In the genomic region with DNA sequence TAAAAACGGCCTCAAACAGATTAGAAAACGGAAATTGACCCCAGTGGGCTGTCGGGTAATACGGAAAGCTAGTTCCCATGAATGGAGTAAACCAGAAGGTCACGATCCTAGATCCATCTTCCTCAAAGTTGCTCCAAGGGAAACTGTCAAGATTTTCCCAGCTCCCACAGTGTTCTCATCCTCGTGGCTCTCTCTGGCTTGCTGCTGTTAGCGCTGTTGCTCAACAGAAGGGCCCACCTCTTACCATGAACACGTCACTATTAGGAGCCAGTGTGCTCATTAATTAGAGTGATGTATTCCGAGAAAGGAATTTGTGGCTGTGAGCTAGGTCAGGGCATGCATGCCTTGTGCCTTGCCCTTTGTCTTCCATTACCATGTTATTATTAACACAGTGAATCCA, we compare ENCODE assay signal across 34 mouse cellular contexts.
DNase-seq lines count a peak whose midpoint lies in the region; ATAC-seq and TF ChIP-seq lines count a peak whose summit lies in the region.
"Had no signal": no experiment of that assay in that cellular context is flagged by ENCODE, and none has a peak within 500 bp of the region (broad histone marks: within the 10 kb centered on the region; RNA-seq: fewer than 3 reads in every experiment).

No protein-coding gene starts in this region.

- peak; percentile 24 for DNase-seq in lung, embryonic 14.5 days
- DNase-seq in lung, adult 2 months: no peak
- DNase-seq in retina, postnatal 1 day: peak; percentile 23
- no peak for DNase-seq in retina, embryonic 14.5 days (ENCODE audit: low spot score)
- DNase-seq in mesoderm, embryonic 11.5 days (ENCODE audit: low read depth, low spot score): peak; percentile 23
- DNase-seq in ovary, postnatal 14 days (ENCODE audit: low spot score): no peak
- DNase-seq in heart, postnatal 4 days: no peak
- DNase-seq: adrenal gland, adult 2 months; adrenal gland, postnatal 36 days; cerebellum, adult 18-20 months; cerebellum, postnatal 14 days; heart, adult 2 months; heart, postnatal 14 days; kidney, adult 9 months; kidney, postnatal 10 days; layer of hippocampus, postnatal 36 days; liver, embryonic 13.5 days; lung, adult 18-20 months; spleen, adult 18-20 months; thymus, adult 2 months; thymus, postnatal 36 days had no signal

- H3K36me3 ChIP-seq in lung, embryonic 14.5 days (ENCODE audit: insufficient read depth): 0 out of 2 replicates have a peak, but pooled peaks cover 6% of the 10 kb centered on the region
- H3K36me3 ChIP-seq in hindbrain, embryonic 12.5 days: peaks cover 23% of the 10 kb centered on the region

- 36% methylated on average over 9 of the region's 9 CpGs for WGBS in lung, embryonic 14.5 days
- 51% methylated on average over 9 of the region's 9 CpGs for WGBS in lung, adult 2 months
- WGBS in hindbrain, embryonic 12.5 days: 48% methylated on average over 9 of the region's 9 CpGs

- no peaks in the 10 kb centered on the region; the same call in 1 of the 2 replicates for H3K4me1 ChIP-seq in lung, embryonic 14.5 days (ENCODE audit: insufficient read depth)
- H3K4me1 ChIP-seq in lung, adult 2 months (ENCODE audit: control insufficient read depth, insufficient read depth, low read length): no peaks in the 10 kb centered on the region
- H3K4me1 ChIP-seq in hindbrain, embryonic 12.5 days: 0 out of 2 replicates have a peak, but pooled peaks cover 4% of the 10 kb centered on the region
- H3K4me1 ChIP-seq: embryonic facial prominence, embryonic 13.5 days; liver, embryonic 13.5 days; neural tube, embryonic 13.5 days had no signal

- peaks cover 5% of the 10 kb centered on the region; the same call in 1 of the 2 replicates for H3K9me3 ChIP-seq in lung, embryonic 14.5 days (ENCODE audit: low read depth, low read length)
- H3K9me3 ChIP-seq in hindbrain, embryonic 12.5 days (replicated peaks): peaks cover 25% of the 10 kb centered on the region
- H3K9me3 ChIP-seq: liver, embryonic 13.5 days had no signal

- no peaks in the 10 kb centered on the region for H3K27me3 ChIP-seq in lung, embryonic 14.5 days (ENCODE audit: insufficient read depth, low read length)
- H3K27me3 ChIP-seq in hindbrain, embryonic 12.5 days: no peaks in the 10 kb centered on the region
- H3K27me3 ChIP-seq: embryonic facial prominence, embryonic 13.5 days; heart, embryonic 13.5 days; limb, embryonic 15.5 days; liver, embryonic 13.5 days; neural tube, embryonic 13.5 days had no signal

- H3K27ac ChIP-seq in lung, embryonic 14.5 days (ENCODE audit: low read depth): no peak overlapping the region
- no peak overlapping the region for H3K27ac ChIP-seq in hindbrain, embryonic 12.5 days
- H3K27ac ChIP-seq: embryonic facial prominence, embryonic 13.5 days; forebrain, embryonic 10.5 days; heart, adult 2 months; heart, embryonic 13.5 days; limb, embryonic 10.5 days; limb, embryonic 15.5 days; liver, embryonic 13.5 days; macrophage; neural tube, embryonic 13.5 days; stomach, postnatal 0 days had no signal

- no peak overlapping the region for H3K4me3 ChIP-seq in lung, embryonic 14.5 days (ENCODE audit: low read depth, low read length)
- H3K4me3 ChIP-seq in lung, adult 2 months (replicated peaks; ENCODE audit: extremely low read depth, low read depth, low read length): no peak overlapping the region
- no peak overlapping the region for H3K4me3 ChIP-seq in hindbrain, embryonic 12.5 days
- H3K4me3 ChIP-seq: embryonic facial prominence, embryonic 13.5 days; forebrain, embryonic 10.5 days; heart, adult 2 months; heart, embryonic 13.5 days; limb, embryonic 10.5 days; limb, embryonic 15.5 days; liver, embryonic 13.5 days; neural tube, embryonic 13.5 days had no signal

- H3K9ac ChIP-seq in lung, embryonic 14.5 days: no peak overlapping the region
- no peak overlapping the region for H3K9ac ChIP-seq in hindbrain, embryonic 12.5 days
- H3K9ac ChIP-seq: embryonic facial prominence, embryonic 13.5 days; heart, embryonic 13.5 days; limb, embryonic 15.5 days; liver, embryonic 13.5 days; neural tube, embryonic 13.5 days had no signal

- TF ChIP-seq POLR2A in lung, adult 2 months (IDR thresholded peaks at IDR 0.05; ENCODE audit: borderline replicate concordance, extremely low read depth, low read depth, low read length): no peak

- peak; percentile 42; the same call in 1 of the 2 replicates for ATAC-seq in lung, embryonic 14.5 days (ENCODE audit: insufficient read depth)
- peak; percentile 47; the same call in 1 of the 2 replicates for ATAC-seq in hindbrain, embryonic 12.5 days (ENCODE audit: low FRiP score)
- ATAC-seq: activated CD4-positive, CD25-positive, alpha-beta regulatory T cell, adult 4 months; CD4-positive, CD25-positive, alpha-beta regulatory T cell, adult 4 months; forebrain, embryonic 16.5 days; intestine, postnatal 0 days had no signal

- H3K4me2 ChIP-seq in lung, embryonic 14.5 days: no peak overlapping the region
- no peak overlapping the region for H3K4me2 ChIP-seq in hindbrain, embryonic 12.5 days (replicated peaks)
- H3K4me2 ChIP-seq: embryonic facial prominence, embryonic 13.5 days; heart, embryonic 13.5 days; limb, embryonic 15.5 days; liver, embryonic 13.5 days; neural tube, embryonic 13.5 days had no signal

- no peak for TF ChIP-seq CTCF in lung, embryonic 14.5 days (IDR thresholded peaks at IDR 0.05; ENCODE audit: low read depth)
- TF ChIP-seq CTCF in lung, adult 2 months (IDR thresholded peaks at IDR 0.05; ENCODE audit: insufficient read depth, low read length): no peak

Comparison
In these comparisons a context has a peak if more than half of its experiments do, and no peak if none do; other contexts are left out.
1. DNase-seq: peak in lung, embryonic 14.5 days (single experiment), retina, postnatal 1 day (single experiment) and mesoderm, embryonic 11.5 days (single experiment); none in lung, adult 2 months (single experiment), retina, embryonic 14.5 days (single experiment), ovary, postnatal 14 days (single experiment) and heart, postnatal 4 days (single experiment).